Mouse (Mus musculus) limb, embryonic 11.5 days (tissue): ENCODE measurements around the gene Vwf. TPM values are rescaled to one million over a fixed set of nuclear protein-coding genes. Genes with fewer than 3 reads are reported as not detected.

Experiments used
- ATAC-seq: fragments of 200-750 bp; cut with Nextera tagmentation; 2 replicates; pipeline ENCODE4 v1.8.0; 2017; ENCODE audit warnings: low read depth; ENCODE audit not compliant: insufficient number of reproducible peaks, low FRiP score, low TSS enrichment
- DNase-seq: peaks from one replicate; pipeline ENCODE4 v3.0.0-alpha.2; 2015; ENCODE audit warnings: low spot score
- H3K27ac ChIP-seq: fragments of 300-500 bp; sonication (generic); replicated peaks from 2 replicates; pipeline ENCODE4 v1.5.1; 2014; ENCODE audit warnings: low read depth, mild to moderate bottlenecking, low read length
- H3K27me3 ChIP-seq: fragments of 300-500 bp; sonication (generic); 2 replicates; pipeline ENCODE4 v1.6.1; 2014; ENCODE audit warnings: mild to moderate bottlenecking, low read length, mixed read lengths; ENCODE audit not compliant: control insufficient read depth, insufficient read depth
- H3K36me3 ChIP-seq: fragments of 300-500 bp; sonication (generic); 2 replicates; pipeline ENCODE4 v1.6.1; 2014; ENCODE audit warnings: mild to moderate bottlenecking, low read length, moderate library complexity, mixed read lengths; ENCODE audit not compliant: control insufficient read depth, insufficient read depth
- H3K4me1 ChIP-seq: fragments of 300-500 bp; sonication (generic); 2 replicates; pipeline ENCODE4 v1.6.1; 2014; ENCODE audit warnings: low read length, mixed read lengths; ENCODE audit not compliant: control insufficient read depth, insufficient read depth
- H3K4me2 ChIP-seq: fragments of 300-500 bp; sonication (generic); 2 replicates; pipeline ENCODE4 v1.6.1; 2014; ENCODE audit warnings: low read depth, mild to moderate bottlenecking, moderate library complexity; ENCODE audit not compliant: severe bottlenecking
- H3K4me3 ChIP-seq: fragments of 300-500 bp; sonication (generic); 2 replicates; pipeline ENCODE4 v1.5.1; 2014; ENCODE audit warnings: low read depth, low read length
- H3K9ac ChIP-seq: fragments of 300-500 bp; sonication (generic); 2 replicates; pipeline ENCODE4 v1.6.1; 2014; ENCODE audit warnings: mild to moderate bottlenecking, low read length
- H3K9me3 ChIP-seq: fragments of 300-500 bp; sonication (generic); 2 replicates; pipeline ENCODE4 v1.6.1; 2016; ENCODE audit warnings: low read length; ENCODE audit not compliant: control insufficient read depth
- WGBS: fragments of 180-500 bp; shearing (Covaris S2); extraction: QIAGEN DNeasy Blood & Tissue Kit; methylation state at CpG from one replicate; pipeline ENCODE4 v1.1.7; 2014; 5-methylcytosine and 5-hydroxymethylcytosine counted together
- polyA plus RNA-seq: library from polyadenylated mRNA; unstranded; fragments of >200 nt; fragmentation: Nextera tagmentation; extraction: Ambion mirVana; gene quantifications from 2 replicates; pipeline ENCODE4 v1.2.1, GENCODE M21; 2014

Gene Vwf
- polyA plus RNA-seq, 1 experiment from 2014 or later: 6.1 TPM

DNA sequence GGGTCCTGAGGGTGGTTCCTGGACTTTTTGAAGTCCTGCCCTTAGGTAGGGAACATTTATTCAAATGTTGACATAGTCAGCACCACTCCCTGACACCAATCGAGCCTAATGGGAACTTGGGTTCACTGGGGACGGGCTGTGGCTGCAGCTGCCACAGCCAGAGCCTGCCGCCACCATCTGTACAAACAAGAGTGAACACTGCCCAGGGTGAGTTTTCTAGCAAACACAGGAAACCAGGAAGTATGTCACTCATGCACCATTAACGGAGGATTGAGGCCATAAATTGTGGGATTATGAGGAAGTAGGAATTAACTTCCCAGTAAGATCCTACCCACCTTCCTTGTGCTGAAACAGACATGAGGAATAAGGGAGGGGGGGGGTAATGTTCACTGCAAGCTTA lies 93.9 kb downstream of the Vwf start:
- Histone ChIP-seq H3K36me3 (no peaks in the 10 kb centered on the region), H3K27me3 (no peaks in the 10 kb centered on the region), H3K9me3 (no peaks in the 10 kb centered on the region), H3K9ac (no peak overlapping the region), H3K4me2 (no peak overlapping the region), H3K27ac (no peak overlapping the region), H3K4me3 (no peak overlapping the region), H3K4me1 (no peaks in the 10 kb centered on the region)
- DNase-seq: no peak
- 66% methylated on average over 4 of the region's 4 CpGs for WGBS
- ATAC-seq: no peak

DNA sequence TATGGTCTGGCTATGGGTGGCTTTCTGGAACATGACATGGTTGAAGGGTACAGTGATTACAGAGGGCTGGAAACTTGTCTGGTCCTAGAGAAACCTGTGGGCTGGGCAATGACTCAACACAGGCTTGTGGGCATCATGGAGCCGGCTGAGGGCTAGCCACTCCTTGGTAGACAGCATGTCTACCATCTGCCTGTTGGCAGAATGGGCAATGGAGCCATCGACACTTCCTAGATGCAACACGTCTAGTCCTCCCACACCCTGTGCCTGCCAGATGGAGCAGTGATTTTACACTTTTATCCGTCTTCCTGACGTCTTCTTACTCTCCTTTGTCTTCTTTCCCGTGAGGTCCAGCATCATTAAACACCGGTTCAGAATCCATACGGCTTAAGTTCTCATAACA lies 94.6 kb downstream of the Vwf start:
- WGBS: 86% methylated on average over 8 of the region's 8 CpGs
- DNase-seq: no peak
- H3K36me3 ChIP-seq: no peaks in the 10 kb centered on the region

DNA sequence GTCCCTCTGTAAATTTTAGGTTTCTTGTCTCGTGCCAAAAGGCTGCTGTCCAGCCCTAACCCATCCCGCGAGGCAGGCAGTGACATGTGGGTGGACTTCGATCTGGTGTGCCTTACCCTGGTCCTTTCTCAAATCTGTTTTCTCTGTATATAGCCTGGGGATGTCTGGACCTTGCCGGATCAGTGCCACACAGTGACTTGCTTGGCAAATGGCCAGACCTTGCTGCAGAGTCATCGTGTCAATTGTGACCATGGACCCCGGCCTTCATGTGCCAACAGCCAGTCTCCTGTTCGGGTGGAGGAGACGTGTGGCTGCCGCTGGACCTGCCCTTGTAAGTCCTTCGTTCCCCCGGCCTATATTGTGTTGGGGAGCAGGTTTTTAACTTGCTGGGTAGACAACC lies 102.4 kb downstream of the Vwf start:
- no peak overlapping the region for H3K4me3 ChIP-seq
- H3K27me3 ChIP-seq: no peaks in the 10 kb centered on the region
- H3K27ac ChIP-seq: no peak overlapping the region
- ATAC-seq (no peak), DNase-seq (no peak)
- H3K9ac ChIP-seq: no peak overlapping the region
- no peaks in the 10 kb centered on the region for H3K36me3 ChIP-seq
- H3K4me2 ChIP-seq: no peak overlapping the region
- no peaks in the 10 kb centered on the region for H3K4me1 ChIP-seq
- WGBS: 86% methylated on average over 12 of the region's 12 CpGs
- H3K9me3 ChIP-seq: no peaks in the 10 kb centered on the region

More for the DNA sequence above, 94.6 kb downstream of the Vwf start:
- no peak for ATAC-seq
- H3K27me3 ChIP-seq: no peaks in the 10 kb centered on the region
- H3K4me3 ChIP-seq: no peak overlapping the region
- H3K27ac ChIP-seq: no peak overlapping the region
- no peak overlapping the region for H3K4me2 ChIP-seq
- no peaks in the 10 kb centered on the region for H3K4me1 ChIP-seq
- no peak overlapping the region for H3K9ac ChIP-seq
- H3K9me3 ChIP-seq: no peaks in the 10 kb centered on the region

DNA sequence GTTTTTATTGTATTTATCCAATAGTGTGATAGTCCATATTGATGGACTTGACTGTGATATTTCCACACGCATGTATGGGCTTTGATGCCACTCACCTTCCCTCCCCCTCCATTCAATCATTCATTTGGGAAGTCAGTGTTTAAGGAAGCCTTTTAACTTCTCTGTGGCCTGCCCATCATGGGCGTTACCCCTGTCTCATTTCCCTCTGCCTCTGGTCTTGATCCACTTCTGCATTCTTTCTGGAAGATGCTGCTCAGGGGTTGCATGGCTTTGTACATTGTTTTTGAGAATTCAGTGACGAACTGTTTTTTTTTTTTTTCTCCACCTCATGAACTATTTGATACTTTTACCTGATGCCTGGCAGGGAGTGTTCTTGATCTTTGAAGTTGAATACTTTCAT lies 104.8 kb downstream of the Vwf start:
- Histone ChIP-seq H3K9ac (no peak overlapping the region), H3K27me3 (no peaks in the 10 kb centered on the region), H3K4me2 (no peak overlapping the region), H3K27ac (no peak overlapping the region), H3K4me3 (no peak overlapping the region), H3K9me3 (no peaks in the 10 kb centered on the region), H3K4me1 (no peaks in the 10 kb centered on the region), H3K36me3 (no peaks in the 10 kb centered on the region)
- no peak for ATAC-seq
- 81% methylated on average over 3 of the region's 3 CpGs for WGBS
- DNase-seq: no peak

DNA sequence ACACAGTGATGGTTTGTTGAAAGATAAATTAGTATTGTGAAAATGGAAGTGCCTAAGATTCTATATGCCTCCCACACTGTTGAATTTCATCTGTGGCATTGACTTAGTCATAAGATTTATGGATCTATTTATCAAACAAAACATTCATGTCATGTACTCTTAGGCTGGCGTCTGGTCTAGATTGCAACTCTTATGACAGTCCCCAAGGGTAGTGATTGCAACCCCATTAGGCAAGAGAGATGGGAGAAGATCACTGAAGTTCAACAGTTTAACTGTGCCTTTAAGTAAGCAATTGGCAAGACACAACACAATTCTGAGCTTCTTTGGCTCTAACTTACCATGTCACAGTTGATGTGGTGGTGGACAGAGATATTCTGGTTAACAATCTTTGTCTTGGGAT lies 106.8 kb downstream of the Vwf start:
- Histone ChIP-seq H3K27me3 (no peaks in the 10 kb centered on the region), H3K9ac (no peak overlapping the region), H3K4me3 (no peak overlapping the region), H3K9me3 (no peaks in the 10 kb centered on the region), H3K4me1 (no peaks in the 10 kb centered on the region), H3K27ac (no peak overlapping the region), H3K4me2 (no peak overlapping the region), H3K36me3 (no peaks in the 10 kb centered on the region)
- DNase-seq: no peak
- 81% methylated on average over 1 of the region's 1 CpGs for WGBS
- ATAC-seq: no peak

- 83% methylated on average over 13 of the region's 13 CpGs for WGBS
- H3K4me1 ChIP-seq: 0 out of 2 replicates have a peak, but pooled peaks cover 2% of the 10 kb centered on the region
Observed at GRCm38 (mm10) chr6:125656921-125657320, 110.3 kb downstream of the Vwf start.

DNA sequence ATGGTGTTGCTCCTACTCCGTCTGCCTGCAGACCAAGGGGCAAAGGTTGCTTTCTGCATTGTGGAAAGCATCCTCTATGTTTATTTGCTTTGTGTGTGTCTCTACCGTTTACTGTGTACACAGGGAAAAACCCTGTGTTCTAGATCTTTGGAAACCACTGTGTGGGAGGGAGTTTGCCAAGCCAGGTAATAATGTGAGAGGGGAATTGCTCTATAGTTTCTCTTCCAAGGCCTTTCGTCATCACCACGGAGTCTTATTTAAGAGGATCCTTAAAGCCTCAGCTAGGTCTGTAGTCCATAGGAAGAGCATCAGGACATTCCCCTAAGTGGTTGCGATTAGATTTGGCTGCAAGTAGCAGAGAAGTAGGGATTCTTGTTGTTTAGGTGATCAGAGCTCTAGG lies 111.4 kb downstream of the Vwf start:
- Histone ChIP-seq H3K4me1 (0 out of 2 replicates have a peak, but pooled peaks cover 2% of the 10 kb centered on the region), H3K4me2 (no peak overlapping the region), H3K36me3 (no peaks in the 10 kb centered on the region), H3K27ac (no peak overlapping the region), H3K9me3 (no peaks in the 10 kb centered on the region), H3K4me3 (no peak overlapping the region), H3K9ac (no peak overlapping the region), H3K27me3 (no peaks in the 10 kb centered on the region)
- ATAC-seq (no peak), DNase-seq (no peak)
- WGBS: 85% methylated on average over 5 of the region's 5 CpGs

More at GRCm38 (mm10) chr6:125656921-125657320, 110.3 kb downstream of the Vwf start:
- no peak for ATAC-seq
- Histone ChIP-seq H3K9me3 (no peaks in the 10 kb centered on the region), H3K4me2 (no peak overlapping the region), H3K27ac (no peak overlapping the region), H3K27me3 (no peaks in the 10 kb centered on the region), H3K9ac (no peak overlapping the region), H3K36me3 (no peaks in the 10 kb centered on the region), H3K4me3 (no peak overlapping the region)
- no peak for DNase-seq

DNA sequence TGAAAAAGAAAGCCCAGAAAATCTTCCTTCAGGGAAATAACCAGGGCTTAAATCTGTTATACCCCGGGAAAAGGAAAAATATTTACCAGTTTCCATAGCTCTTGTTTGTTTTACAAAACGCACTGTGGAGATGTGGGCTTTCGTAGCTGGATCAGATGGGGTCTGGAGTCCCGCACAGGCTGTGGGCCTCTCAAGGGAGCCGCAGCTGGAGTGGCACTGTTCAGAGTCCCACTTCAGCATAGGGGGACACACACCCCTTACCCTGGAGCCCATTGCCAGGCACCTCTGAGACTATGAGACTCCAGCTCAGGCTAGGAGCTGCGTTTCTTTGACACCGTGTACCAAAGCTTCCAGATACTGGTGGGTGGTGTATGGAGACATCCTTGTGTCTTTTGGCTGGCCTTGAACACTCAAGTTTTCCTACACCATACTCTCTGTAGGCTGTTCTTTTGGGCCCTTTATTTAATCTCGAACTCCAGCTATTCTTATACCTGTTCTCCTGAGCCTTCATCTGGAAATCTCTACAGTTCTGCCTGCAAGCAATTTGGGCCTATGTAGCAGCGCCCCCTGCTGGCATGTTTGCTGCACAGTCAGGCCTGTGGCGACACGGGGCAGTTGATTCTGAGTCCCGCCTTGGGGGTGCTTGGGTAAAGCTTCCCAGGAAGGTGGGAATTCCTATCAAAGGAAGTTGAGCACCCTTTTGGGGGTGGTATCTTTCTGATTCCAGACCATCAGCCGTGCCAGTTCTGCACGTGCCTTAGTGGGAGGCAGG lies 114.7 kb downstream of the Vwf start:
- no peaks in the 10 kb centered on the region for H3K27me3 ChIP-seq
- H3K27ac ChIP-seq: no peak overlapping the region
- no peaks in the 10 kb centered on the region for H3K9me3 ChIP-seq
- ATAC-seq (no peak), DNase-seq (peak; percentile 90)
- WGBS: 50% methylated on average over 14 of the region's 14 CpGs
- no peaks in the 10 kb centered on the region for H3K36me3 ChIP-seq
- H3K4me2 ChIP-seq: no peak overlapping the region
- H3K4me3 ChIP-seq: no peak overlapping the region
- no peak overlapping the region for H3K9ac ChIP-seq
- 0 out of 2 replicates have a peak, but pooled peaks cover 2% of the 10 kb centered on the region for H3K4me1 ChIP-seq

DNA sequence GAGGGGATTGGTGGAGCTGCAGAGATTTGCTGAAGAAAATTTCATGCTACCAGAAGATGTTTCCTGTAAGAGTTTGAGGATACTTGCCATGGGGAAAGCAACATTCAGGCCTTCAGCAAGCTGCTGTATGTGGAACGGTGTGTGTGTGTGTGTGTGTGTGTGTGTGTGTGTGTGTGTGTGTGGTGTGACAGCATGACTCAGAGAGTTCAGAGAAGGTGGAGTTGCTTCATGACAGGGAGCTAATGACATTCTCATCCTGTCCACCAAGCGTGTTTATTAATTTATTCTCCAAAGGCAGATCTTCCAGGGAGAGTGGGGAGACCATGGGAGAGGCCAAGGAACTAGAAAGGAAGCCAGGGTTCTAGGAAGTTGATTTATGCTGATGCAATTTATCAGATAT lies 117.3 kb downstream of the Vwf start:
- H3K27ac ChIP-seq: no peak overlapping the region
- H3K4me2 ChIP-seq: no peak overlapping the region
- H3K4me3 ChIP-seq: no peak overlapping the region
- WGBS: 84% methylated on average over 2 of the region's 2 CpGs
- no peaks in the 10 kb centered on the region for H3K36me3 ChIP-seq
- no peaks in the 10 kb centered on the region for H3K27me3 ChIP-seq
- no peak for DNase-seq
- H3K4me1 ChIP-seq: 0 out of 2 replicates have a peak, but pooled peaks cover 2% of the 10 kb centered on the region
- no peak overlapping the region for H3K9ac ChIP-seq
- ATAC-seq: no peak
- no peaks in the 10 kb centered on the region for H3K9me3 ChIP-seq
